Mouse (Mus musculus) E14TG2a.4 (cell line): ENCODE results near the gene Gm42742.

ENCODE experiments used
- H3K27me3 ChIP-seq: 2 replicates; pipeline ENCODE4 v1.6.1; 2014; ENCODE audit warnings: low read length, control low read depth; ENCODE audit not compliant: insufficient read depth
- H3K36me3 ChIP-seq: 2 replicates; pipeline ENCODE4 v1.6.1; 2014; ENCODE audit warnings: low read length, control low read depth; ENCODE audit not compliant: insufficient read depth
- H3K4me1 ChIP-seq: replicated peaks from 2 replicates; pipeline ENCODE4 v1.6.1; 2014; ENCODE audit warnings: low read depth, low read length, control low read depth
- H3K4me3 ChIP-seq: replicated peaks from 2 replicates; pipeline ENCODE4 v1.5.1; 2014; ENCODE audit warnings: mild to moderate bottlenecking, low read length
- H3K9me3 ChIP-seq: 2 replicates; pipeline ENCODE4 v1.6.1; 2014; ENCODE audit warnings: low read length, control low read depth
- CTCF ChIP-seq: conservative IDR thresholded peaks from 2 replicates; pipeline ENCODE4 v1.5.1; 2014; ENCODE audit warnings: low read length
- NANOG ChIP-seq: IDR thresholded peaks from 2 replicates; pipeline ENCODE4 v1.6.1; 2014; ENCODE audit warnings: borderline replicate concordance, low read length, mixed read lengths
- POU5F1 ChIP-seq: IDR thresholded peaks from 2 replicates; pipeline ENCODE4 v1.6.1; 2014; ENCODE audit warnings: low read length, borderline replicate concordance

Gm42742 gene

GRCm38 (mm10) chr7:127016971-127017949 is 3.6 kb downstream of the Gm42742 start, which contains the start of gene Pagr1a:
Gene Pagr1a (minus strand): TSS chr7:127017352.
- Histone ChIP-seq H3K27me3 (no peaks in the 10 kb centered on the region), H3K36me3 (peaks cover 56% of the 10 kb centered on the region), H3K4me1 (peaks cover 84% of the 10 kb centered on the region), H3K4me3 (peak within 1 kb of the TSS; percentile 97), H3K9me3 (no peaks in the 10 kb centered on the region)
- TF ChIP-seq CTCF (peak; percentile 86), NANOG (no peak), POU5F1 (no peak)

- H3K27me3 ChIP-seq: no peaks in the 10 kb centered on the region
- no peaks in the 10 kb centered on the region for H3K9me3 ChIP-seq
- peaks cover 84% of the 10 kb centered on the region for H3K4me1 ChIP-seq
- peak overlapping the region; percentile 97 for H3K4me3 ChIP-seq
- TF ChIP-seq POU5F1 (no peak), CTCF (no peak), NANOG (no peak)
- peaks cover 55% of the 10 kb centered on the region for H3K36me3 ChIP-seq
These were observed 4.4 kb downstream of the Gm42742 start for GRCm38 (mm10) chr7:127016486-127016938.

GRCm38 (mm10) chr7:127016481-127016485 is 4.6 kb downstream of the Gm42742 start, which contains the start of gene Pagr1b:
Gene Pagr1b (minus strand): TSS chr7:127016484.
- Histone ChIP-seq H3K9me3 (no peaks in the 10 kb centered on the region), H3K36me3 (peaks cover 57% of the 10 kb centered on the region), H3K4me3 (peak within 1 kb of the TSS; percentile 97), H3K4me1 (peaks cover 84% of the 10 kb centered on the region), H3K27me3 (no peaks in the 10 kb centered on the region)
- TF ChIP-seq CTCF (no peak), POU5F1 (no peak), NANOG (no peak)

- H3K27me3 ChIP-seq: no peaks in the 10 kb centered on the region
- TF ChIP-seq POU5F1 (no peak), NANOG (no peak), CTCF (no peak)
- H3K4me1 ChIP-seq: peaks cover 84% of the 10 kb centered on the region
- peaks cover 59% of the 10 kb centered on the region for H3K36me3 ChIP-seq
- no peaks in the 10 kb centered on the region for H3K9me3 ChIP-seq
- H3K4me3 ChIP-seq: peak overlapping the region; percentile 97
These were observed 4.8 kb downstream of the Gm42742 start for GRCm38 (mm10) chr7:127016081-127016480.

- H3K36me3 ChIP-seq: peaks cover 66% of the 10 kb centered on the region
- no peaks in the 10 kb centered on the region for H3K27me3 ChIP-seq
- H3K4me1 ChIP-seq: peaks cover 85% of the 10 kb centered on the region
- TF ChIP-seq CTCF (no peak), NANOG (no peak), POU5F1 (no peak)
- H3K4me3 ChIP-seq: peak overlapping the region; percentile 97
- no peaks in the 10 kb centered on the region for H3K9me3 ChIP-seq
These were observed 5.9 kb downstream of the Gm42742 start for GRCm38 (mm10) chr7:127014993-127015392.

GRCm38 (mm10) chr7:127014320-127014719 is 6.6 kb downstream of the Gm42742 start, which contains the start of gene Mvp:
Gene Mvp (minus strand): TSS chr7:127014621.
- TF ChIP-seq POU5F1 (no peak), CTCF (no peak), NANOG (no peak)
- Histone ChIP-seq H3K36me3 (peaks cover 61% of the 10 kb centered on the region), H3K4me1 (peaks cover 85% of the 10 kb centered on the region), H3K9me3 (no peaks in the 10 kb centered on the region), H3K4me3 (peak within 1 kb of the TSS; percentile 97), H3K27me3 (no peaks in the 10 kb centered on the region)

GRCm38 (mm10) chr7:127013385-127013784 is 7.5 kb downstream of the Gm42742 start:
- TF ChIP-seq CTCF (no peak), NANOG (no peak), POU5F1 (no peak)
- peak overlapping the region; percentile 97; the same call in 1 of the 2 replicates for H3K4me3 ChIP-seq

GRCm38 (mm10) chr7:127012845-127013244 is 8.1 kb downstream of the Gm42742 start:
- Histone ChIP-seq H3K4me1 (peaks cover 85% of the 10 kb centered on the region), H3K36me3 (peaks cover 54% of the 10 kb centered on the region), H3K4me3 (peak overlapping the region; percentile 97; the same call in 1 of the 2 replicates), H3K27me3 (no peaks in the 10 kb centered on the region), H3K9me3 (no peaks in the 10 kb centered on the region)
- no peak for TF ChIP-seq CTCF
- no peak for TF ChIP-seq NANOG
- TF ChIP-seq POU5F1: no peak

More at GRCm38 (mm10) chr7:127013385-127013784, 7.5 kb downstream of the Gm42742 start:
- H3K4me1 ChIP-seq: peaks cover 85% of the 10 kb centered on the region
- H3K36me3 ChIP-seq: peaks cover 54% of the 10 kb centered on the region
- no peaks in the 10 kb centered on the region for H3K9me3 ChIP-seq
- H3K27me3 ChIP-seq: no peaks in the 10 kb centered on the region
